Mouse (Mus musculus): ENCODE results near the gene Ttc12.

The Ttc12 gene

GRCm38 (mm10) chr9:49392242-49392641, 93.8 kb downstream of the Ttc12 start:
- peak in 1 of 2 experiments; percentile 53 for DNase-seq (ENCODE audit: inconsistent age in 2 of 2, low spot score in 1 of 2)
